Mouse (Mus musculus): ENCODE data around the gene Slc23a4.
A peak's percentile ranks its signal among the peaks of the same experiment; 100 is the strongest.

Slc23a4 gene

DNA sequence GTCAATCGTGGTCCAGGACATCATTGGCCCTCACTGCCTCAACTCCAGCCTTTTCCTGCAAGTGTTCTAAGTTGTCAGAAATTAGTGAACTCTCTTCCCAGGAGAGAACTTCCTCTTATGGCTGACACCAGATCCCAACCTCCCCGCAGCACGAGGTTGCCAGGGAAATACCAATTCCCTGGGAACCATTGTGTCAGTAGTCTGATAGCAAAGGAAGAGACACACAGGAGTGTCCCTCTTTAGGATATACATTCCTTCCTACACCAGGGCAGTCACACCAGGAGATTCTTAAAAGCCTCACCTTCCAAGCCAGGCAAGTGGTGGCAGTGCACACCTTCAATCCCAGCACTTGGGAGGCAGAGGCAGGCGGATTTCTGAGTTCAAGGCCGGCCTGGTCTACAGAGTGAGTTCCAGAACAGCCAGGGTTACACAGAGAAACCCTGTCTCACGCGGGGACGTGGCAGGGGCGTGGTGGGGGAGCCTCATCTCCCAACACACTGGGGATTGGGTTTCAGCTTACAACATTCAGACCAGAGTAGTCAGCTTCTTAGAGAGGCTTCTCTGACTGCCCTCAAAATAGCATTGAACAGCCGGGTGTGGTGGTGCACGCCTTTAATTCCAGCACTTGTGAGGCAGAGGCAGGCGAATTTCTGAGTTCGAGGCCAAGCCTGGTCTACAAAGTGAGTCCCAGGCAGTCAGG, 74.7 kb downstream of the Slc23a4 start:
- no peak for DNase-seq (ENCODE audit: low spot score in 2 of 2)

DNA sequence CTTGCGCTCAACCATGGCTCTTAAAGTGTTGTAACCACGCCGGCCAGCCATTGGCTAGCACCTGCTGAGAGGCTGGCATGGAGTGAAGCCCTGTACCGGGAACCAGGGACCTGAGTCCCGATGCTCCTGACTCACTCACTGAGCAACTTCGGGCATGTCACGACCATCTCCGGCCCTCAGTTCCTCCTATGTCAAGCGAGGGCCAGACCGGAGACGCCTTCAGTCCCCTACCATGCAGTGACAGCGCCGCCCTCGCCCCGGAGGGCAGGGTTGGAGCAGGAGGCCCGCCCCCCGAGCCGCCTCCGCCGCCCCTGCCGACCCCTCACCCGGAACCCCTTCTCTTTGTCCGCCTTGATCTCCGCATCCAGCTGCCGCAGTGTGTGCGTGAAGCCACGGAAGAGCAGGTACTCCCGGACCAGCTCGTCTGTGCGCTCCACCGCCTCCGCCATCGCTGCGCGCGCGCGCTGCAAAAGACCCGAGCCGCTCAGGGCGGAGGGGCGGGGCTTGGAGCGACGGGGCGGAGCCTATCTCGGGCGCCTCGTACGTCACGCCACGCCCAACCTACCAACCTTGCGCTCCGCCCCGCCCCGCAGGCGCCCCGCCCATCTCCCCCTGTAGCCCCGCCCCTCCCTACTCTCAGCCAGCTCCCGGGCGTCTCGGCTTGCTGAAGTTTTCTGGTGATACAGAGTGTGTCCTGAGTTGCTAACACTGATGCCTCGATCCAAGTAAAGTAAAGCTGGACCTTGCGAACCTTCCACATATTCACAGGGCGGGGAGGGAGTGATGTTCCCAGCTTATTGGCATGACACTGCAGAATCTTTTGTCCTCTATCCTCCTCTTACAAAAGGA, 77.6 kb downstream of the Slc23a4 start, which contains the start of gene Wdr91:
Gene Wdr91 (minus strand): TSS at position 506 of the 849 bp plus-strand sequence.
- DNase-seq (ENCODE audit: low spot score in 2 of 2) = peak; percentile 69 to 88

DNA sequence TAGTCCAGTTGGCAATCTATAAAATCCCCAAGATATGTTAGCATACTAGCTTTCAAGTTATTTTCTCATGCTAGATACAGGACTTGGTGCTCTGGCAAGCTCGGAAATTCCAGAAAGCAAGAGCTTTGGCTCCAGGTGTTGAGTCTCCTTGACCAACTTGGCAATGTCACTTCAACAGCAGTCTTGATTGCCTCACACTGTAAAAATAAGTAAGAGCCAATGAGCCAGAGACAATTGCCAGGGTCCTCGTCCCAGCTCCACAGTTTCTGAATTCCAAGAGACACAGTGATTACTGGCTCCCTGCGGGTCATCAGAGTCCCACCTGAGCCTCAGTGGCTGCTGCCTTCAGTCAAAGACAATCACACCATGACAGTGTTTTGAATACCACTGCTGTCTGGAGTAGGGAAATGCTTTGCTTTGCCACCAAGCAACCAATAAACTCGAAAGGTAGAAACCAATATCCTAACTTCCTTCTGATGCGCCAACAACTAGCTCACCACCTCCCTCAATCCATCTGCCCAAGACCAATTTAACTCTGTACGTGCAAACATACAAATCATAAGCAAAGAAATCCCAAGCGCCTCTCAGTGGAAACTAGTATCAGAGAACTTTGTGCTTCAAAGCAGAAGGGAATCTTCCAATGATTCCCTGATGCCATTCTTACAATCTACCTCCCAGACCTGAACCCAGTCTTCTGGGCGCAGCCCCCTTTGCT, 78.4 kb downstream of the Slc23a4 start:
- DNase-seq (ENCODE audit: low spot score in 2 of 2) = no peak

DNA sequence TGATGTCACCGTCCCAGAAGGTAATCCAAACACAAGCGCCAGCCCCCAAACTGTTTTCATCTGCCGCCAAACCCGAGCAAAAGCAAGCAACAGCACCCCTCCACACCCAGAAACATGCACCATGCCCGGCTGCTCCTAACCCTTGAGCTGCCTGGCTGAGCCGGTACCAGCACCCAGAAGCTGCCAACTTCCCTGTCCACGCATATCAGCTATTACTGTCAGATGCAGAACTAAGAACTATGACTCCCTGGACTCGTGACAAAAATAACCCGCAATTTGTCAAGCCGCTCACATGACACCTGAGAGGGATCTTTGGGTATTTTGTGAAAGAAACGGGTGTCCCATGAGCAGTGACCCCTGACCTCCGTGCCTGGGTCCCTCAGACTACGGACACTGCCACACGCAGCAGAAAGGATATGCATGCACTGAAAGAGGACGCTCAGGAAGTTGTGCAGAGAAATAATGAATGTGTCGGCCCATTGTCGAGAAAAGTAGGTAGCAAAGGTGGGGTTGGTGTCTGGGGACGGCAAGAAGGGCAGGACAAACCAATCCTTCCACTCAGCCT, 80.4 kb downstream of the Slc23a4 start:
- no peak for DNase-seq (ENCODE audit: low spot score in 2 of 2)

DNA sequence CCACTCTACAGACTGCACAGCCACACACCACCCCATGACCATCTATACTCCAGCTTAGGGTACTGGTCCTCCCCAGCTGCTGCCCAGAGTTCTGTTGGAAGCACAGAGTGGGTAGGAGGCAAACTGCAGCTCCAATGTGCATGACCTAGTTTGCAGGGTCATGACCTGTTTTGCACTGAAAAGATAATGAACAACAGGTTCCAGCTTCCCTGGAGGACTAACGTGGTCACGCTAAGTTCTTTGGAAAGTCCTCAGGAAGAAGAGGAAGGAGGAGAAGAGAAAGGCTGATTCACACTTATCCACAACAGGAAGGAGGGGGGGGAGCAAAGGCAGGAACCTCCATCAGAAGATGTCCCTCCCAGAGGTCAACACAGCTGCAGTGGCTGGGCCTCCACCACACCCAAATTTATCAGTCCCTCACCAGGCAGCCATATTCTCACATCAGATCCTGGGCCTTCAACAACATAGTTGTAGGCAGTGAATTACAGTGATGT, 81.0 kb downstream of the Slc23a4 start:
- no peak for DNase-seq (ENCODE audit: low spot score in 2 of 2)

DNA sequence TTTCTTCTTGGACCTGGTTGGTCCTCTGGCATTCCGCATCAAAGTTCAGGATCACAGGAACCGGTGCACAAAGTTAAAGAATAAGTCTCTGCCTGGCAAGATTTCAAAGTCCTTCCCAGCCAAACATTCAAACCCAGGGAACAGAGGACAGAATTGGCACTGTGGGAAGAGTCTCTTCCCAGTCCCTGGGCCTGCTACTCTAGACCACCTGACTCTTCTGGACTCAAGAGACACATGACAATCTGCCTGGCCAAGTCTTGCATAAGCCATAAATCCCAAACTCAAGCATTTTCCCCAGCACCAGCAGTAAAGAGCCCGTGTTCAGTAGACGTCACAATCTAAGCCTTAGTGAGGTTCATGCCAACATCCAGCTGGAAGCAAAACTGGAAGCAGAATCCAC, 81.5 kb downstream of the Slc23a4 start:
- DNase-seq (ENCODE audit: low spot score in 2 of 2) = no peak

DNA sequence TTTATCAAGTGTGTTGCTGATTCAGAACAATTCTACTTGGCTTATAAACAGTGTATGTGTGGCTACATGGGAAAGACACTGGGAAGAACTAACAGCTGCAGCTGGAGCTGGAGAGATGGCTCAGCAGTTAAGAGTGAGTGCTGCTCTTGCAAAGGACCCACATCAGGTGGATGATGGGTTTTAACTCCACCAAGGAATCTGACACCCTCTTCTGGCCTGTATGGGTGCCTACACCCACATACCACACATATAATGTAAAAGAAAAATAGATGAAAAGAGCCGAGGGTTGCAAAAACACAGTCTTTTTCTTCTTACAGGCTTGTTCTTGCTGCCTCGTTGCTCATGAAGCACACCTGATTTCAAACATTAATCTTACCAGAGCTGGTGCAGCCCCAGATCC, 82.1 kb downstream of the Slc23a4 start:
- DNase-seq (ENCODE audit: low spot score in 2 of 2) = no peak

DNA sequence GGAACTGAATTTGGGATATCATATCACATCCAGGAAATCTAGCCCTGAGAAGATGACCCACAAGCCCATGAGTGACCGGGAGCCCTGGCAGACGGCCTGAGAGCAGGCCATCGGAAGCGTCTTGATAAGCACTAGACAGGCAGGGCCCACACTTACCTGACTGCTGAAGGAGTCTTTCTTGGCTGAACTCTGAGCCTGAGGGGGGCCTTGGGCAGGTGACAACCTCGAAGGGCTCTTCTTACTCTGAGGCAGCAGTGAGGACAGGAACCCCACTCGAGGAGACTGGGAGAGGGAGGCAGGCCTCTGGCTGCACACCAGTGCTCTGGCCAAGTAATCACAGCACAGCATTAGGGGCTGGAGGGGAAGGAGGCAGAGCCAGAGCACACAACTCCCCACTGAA, 83.8 kb downstream of the Slc23a4 start:
- DNase-seq (ENCODE audit: low spot score in 2 of 2) = no peak

DNA sequence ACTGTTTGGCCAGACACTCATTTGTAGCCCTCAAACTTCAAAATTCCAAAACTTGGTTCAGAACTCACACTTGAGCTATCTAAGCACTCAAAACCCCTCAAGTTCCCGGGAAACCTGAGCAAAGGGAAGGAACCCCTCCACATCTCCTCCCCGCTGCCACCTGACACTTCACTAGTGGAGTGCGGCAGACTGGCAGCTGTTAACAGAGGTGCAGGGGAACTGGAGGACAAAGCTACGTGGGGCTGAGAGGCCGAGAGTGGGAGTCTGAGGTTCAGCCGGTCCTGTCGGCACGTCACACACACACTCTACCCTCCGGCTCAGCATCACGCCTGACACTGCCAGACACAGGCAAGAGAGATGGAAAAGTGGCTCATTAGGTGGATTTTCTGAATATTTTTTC, 84.4 kb downstream of the Slc23a4 start:
- DNase-seq (ENCODE audit: low spot score in 2 of 2) = no peak

DNA sequence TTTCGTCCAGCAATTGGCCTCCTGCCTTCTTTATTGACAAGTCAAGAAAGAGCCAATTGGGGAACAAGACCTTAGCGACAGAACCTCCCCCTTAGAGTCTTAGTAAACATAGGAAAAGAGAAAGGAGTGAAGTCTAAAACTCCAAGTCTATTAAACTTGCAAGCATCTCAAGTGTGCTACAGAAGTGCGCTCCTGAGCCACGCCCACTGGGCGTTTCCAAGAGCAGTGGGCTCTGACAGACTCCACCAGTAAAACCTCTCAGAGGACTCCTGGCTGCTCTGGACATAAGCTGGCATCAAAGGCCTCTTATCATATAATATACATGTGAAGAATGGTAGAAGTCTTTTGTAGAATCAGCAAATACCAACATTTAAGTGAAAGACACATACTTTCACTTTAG, 84.8 kb downstream of the Slc23a4 start:
- no peak for DNase-seq (ENCODE audit: low spot score in 2 of 2)

DNA sequence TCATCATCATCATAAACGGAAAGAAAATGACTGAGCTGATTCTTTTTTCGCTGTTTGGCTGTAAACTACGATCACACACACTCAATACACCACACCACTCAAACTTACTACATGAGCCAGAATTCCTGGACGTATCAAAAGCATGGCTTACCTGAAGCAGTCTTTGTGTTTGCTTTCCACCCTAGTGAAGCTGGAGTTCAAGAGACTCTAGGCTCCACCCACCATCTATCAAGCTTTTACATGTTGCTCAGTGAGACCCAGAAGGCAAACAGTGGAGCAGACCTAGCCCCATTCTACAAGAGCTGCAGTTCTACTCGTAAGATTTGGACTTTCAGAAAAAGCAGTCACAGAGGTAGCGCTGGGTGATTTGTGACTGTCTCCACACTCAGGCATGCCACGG, 85.6 kb downstream of the Slc23a4 start:
- DNase-seq (ENCODE audit: low spot score in 2 of 2) = no peak

DNA sequence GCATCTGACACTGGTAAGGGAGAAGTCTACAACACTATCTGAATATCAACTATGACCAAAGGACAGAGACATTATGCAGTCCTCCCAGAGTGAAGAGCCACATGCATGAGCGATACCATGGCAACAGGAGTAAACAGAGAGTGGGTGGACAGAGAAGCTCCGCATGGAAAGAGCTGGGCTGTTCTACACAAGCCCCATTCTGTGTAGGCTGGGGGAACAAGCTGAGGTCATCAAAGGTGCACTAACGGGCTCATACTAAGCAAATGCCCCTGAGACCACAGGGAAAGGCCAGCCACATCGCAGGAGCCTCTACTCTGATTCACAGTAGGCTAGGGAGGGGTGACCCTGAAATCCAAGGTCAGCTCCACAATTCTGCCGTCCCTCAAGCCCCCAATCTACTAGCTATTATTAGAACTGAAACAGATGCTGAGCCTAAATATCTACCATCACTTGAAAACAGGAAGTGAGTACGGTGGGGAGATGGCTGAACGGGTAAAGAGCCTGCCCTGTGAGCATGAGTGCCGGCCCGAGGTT, 86.2 kb downstream of the Slc23a4 start:
- DNase-seq (ENCODE audit: low spot score in 2 of 2) = no peak

DNA sequence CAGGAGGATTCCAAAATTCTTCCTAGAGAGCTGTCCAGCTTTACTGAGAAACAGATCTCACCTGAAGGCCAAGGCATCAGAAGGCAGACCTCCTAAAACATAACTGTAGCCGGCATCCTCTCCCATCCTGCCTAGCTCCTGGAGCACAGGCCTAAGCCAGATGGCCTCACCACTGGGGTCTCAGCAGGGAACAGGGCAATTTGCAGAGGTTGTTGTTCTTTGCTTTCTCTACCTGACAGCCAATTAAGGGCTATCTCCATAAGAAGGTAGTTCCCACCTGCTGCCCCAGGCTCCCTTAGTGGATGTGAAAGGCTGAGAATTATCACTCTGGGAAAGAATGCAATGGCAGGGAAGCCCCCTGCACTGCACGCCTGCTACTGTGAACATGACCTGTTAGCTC, 87.2 kb downstream of the Slc23a4 start:
- DNase-seq (ENCODE audit: low spot score in 2 of 2) = no peak

DNA sequence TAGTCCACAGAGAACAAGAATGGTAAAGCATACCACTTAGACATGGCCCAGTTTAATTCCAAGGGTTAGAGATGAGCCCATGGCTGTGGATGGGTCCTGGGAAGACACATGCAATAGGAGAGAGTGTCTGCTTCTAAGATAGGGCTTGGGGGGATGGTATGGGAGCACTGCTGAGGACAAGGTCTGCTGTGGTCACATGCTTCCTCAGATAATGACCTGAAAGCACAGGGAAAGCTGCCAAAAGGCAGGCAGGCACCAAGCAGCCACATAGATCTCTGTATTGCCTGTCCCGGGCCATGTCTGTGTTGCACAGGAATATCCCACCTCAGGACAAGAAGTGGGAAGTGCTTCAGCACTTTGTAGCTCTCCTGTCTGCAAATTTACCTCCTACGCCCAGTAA, 89.1 kb downstream of the Slc23a4 start:
- no peak for DNase-seq (ENCODE audit: low spot score in 2 of 2)

DNA sequence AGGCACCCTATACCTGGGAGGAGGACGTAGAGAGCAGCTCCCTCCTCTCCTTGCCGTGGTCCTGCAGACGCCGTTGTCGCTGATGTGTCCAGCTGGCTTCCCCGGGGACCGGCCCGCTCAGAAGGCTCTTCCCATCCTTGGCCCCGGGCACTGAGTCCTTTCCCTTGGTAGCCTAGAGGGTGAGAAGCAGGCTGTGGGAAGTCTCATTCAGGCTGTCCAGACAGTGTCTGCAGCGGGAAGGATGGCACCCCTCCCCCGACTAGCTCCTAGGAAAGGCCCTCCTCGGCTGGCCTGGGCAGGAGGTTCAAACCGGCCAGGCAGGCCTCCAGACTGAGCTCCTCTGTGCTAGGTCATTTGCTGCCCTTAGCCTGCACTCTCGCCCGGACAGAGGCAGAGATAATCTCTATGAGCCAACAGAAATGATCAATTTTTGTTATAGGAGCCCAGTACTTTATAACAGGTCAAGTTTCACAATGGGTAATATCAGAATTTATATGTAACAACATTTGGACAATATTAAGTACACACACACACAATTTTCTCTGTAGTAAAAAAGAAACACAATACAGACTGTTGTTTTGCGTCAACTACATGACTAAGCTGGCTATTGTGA, 91.9 kb downstream of the Slc23a4 start:
- DNase-seq (ENCODE audit: low spot score in 2 of 2) = no peak

DNA sequence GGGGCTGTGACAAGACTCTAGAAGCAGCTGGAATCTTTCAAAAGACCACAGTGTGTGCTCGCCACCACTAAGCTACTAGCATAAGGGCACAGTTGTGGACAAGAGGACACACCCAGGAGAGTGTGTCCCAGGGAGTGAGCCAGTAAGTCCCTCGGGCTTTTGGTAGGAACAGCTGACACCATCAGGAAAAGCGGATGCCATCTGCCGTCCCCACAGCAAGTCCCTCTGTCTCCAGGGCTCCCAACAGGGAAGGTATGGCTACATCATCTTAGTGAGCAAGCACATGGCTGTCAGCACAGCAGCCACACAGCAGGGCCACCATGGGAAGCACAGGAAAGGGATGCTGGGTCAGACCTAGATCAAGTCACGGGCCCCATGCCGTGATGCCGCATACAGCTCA, 92.6 kb downstream of the Slc23a4 start:
- DNase-seq (ENCODE audit: low spot score in 2 of 2) = no peak
